Mouse (Mus musculus) leukemia stem cell, adult 10-12 weeks (primary cell): Measurements from ENCODE around the gene Herc3. TPM values are rescaled to one million over a fixed set of nuclear protein-coding genes. Genes with fewer than 3 reads are reported as not detected.

Experiments
- polyA plus RNA-seq: library from polyadenylated mRNA; stranded (reverse); fragments of >175 nt; gene quantifications from 2 replicates; pipeline ENCODE4 v1.2.3, GENCODE M21; 2012; ENCODE audit warnings: low replicate concordance

Herc3 gene
- polyA plus RNA-seq = 4.6 and 8.3 TPM in 2 replicates

DNA sequence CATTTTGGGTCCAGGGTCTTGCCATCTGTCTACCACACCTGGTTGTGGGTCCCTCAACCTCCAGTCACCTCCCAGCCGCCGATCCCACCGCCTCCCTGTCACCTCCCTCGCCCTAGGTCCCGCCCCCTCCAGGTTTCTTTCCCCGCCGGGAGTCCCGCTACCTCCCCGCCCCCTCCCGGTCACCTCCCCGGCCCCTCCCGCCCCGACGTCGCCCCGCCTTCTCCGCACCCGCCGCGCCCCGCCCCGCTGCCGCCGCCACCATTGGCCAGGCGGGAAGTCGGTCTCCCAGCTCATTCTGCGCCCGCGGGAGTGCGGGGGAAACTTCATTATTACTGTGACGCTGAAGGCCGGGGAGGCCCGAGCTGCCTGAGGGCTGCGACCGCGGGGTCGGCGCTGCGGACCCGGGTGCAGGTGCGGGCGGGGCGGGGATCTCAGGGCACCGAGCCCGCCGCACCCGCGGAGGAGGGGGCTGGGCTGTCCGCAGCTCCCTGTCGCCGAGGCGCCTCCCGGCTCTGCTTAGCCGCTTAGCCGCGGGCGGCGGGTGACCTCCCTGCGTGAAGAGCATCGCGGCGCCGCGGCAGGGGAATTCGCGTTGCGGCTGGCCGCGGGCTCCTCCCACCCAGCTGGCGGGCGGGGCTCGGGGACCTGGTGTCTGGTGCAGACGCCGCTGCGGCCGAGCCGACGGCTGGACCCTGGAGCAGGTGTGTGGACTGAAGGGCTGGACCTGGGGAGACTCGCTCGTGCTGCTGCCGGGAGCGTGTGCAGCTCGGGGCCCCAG is at the start of gene Herc3:
TSS of gene Herc3 (plus strand) at position 234 of the 778 bp plus-strand sequence.

DNA sequence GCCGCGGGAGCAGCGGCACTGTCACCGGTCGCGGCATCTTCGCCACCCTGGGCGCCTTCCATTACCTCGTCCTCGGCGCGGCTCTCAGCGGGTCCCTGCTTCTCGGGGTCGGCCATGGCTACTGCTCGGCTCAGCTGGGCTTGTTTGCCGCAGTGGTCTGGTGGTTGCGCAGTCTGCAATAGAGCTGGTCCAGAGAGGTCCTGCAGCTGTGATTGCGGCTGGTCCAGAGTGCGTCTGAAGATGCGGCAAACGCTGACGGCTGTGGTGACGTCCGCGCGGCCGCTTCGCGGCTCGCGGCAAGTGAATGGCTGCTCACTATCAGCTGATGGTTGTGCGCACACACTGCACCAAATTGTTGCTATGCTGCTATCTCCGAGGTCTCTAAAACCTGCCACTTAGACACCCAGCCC is 75.6 kb downstream of the Herc3 start, which contains the start of gene Nap1l5:
TSS of gene Nap1l5 (minus strand) at position 225 of the 410 bp plus-strand sequence.

Other genes with a start within 250 kb of the Herc3 start
- 1.8 and 13.2 TPM in 2 replicates for gene Abcg2, start 246.9 kb upstream of the Herc3 start, polyA plus RNA-seq
- not detected in 2 replicates for gene Nap1l5, start 75.6 kb downstream of the Herc3 start, polyA plus RNA-seq
- 0.08 TPM in 1 of 2 replicates, not detected in the other for gene Fam13a, start 193.1 kb downstream of the Herc3 start, polyA plus RNA-seq